Mouse (Mus musculus): Measurements from ENCODE around the gene Agtrap.

Gene Agtrap

DNA sequence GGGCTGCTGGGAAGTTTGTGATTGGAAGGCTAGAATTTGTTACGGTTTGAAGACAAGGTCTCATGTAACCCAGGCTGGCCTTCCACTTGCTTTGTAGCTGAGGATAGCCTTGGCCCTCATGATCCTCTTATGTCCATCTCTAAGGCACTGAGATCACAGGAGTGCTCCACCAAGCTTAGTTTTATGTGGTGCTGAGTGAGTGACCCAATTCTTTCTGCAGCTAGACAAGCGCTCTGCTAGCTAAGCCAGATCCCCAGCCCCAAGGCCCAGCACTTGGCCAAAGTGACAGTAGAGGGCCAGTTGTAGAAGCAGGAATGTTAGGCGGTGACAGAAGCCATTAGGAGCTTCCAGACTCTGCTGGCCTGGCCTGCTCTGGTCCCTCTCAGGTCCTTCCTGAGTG, 16.3 kb upstream of the Agtrap start:
- DNase-seq (ENCODE audit: low read depth) = no peak

DNA sequence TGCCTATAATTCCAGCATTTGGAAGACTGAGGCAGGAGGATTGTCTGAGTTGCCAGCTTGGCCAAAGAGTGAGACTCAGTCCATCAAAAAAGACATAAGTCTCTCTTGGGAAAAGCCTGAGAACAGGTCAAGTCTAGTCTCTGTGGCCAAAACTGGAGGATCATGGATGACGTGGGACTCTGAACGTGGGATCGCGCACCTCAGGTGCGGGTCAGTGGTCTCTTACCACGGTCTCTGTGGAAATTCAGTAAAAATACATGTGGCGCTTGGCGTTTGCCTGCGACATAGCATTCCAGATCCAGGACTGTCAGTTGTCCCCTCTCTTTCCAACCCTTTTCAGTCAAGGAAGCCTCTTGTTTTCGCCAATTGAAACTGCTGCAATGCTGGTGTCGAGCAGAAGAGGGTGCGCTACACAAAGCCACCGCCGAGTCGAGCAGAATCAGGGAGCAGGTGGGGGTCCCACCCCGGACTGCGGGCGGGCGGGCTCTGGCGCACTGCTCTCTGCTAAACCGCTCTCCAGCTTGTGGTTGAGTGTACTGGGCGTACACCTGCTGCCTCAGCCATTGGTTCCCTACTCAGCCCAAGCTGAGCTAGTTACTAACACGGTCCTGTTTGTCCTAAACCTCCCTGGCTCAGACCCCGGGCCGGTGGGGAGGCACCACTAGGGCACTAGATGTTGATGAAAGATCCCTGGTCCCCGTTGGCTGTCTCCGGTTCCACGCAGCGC, 14.1 kb upstream of the Agtrap start:
- DNase-seq (ENCODE audit: low read depth) = peak; percentile 58

DNA sequence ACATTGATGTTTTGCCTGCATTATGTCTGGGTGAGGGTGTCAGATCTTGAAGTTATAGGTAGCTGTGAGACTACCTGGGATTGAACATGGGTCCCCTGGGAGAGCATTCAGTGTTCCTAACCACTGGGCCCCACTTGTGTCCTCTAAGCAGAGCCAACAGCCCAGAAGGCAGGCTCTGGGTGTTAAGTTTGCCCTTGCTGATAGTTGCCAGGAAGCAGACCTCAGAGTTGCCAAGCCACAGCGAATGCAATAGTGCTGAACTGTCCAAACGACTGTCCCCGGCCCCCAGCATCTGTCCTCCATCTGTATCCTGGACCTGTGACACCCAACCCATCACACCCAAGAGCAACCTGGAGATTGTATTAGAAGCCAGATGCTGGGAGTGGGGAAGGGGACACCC, 10.8 kb upstream of the Agtrap start:
- no peak for DNase-seq (ENCODE audit: low read depth)

DNA sequence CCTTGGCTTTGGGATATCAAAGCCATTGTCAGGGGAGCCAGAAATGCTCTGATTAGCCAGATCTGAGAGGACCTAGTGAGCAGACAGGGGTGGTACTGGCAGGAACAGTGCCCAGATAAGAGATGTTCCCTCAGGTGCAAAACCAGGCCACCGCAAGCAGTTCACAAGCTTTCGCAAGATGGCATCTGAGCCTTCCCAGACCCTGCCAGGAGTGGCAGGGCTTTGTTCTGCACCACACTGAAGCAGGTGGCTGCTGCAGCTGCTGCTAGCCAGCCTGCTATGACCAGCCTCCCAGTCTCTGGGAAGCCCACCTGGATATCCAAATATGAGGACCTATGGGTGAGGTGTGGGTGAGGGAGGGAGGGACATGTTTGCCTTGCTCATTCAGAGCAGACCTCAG, 10.1 kb upstream of the Agtrap start:
- DNase-seq (ENCODE audit: low read depth) = no peak

DNA sequence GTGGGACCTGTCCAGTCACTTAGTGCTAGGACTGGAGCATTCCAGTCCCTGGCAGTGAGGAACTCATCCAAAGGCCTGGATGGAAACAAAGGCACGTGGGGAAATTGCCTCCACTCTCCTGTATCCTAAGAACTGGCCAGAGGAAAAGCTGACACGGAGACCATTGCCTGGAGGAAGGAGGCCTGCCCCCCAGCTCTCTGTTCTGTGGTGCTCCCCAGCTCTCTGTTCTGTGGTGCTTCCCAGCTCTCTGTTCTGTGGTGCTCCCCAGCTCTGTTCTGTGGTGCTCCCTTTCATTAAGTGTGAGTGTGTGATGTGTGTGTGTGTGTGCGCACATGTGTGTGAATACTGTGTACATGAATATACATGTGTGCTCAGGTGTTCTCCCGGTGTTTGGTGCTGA, 7.2 kb upstream of the Agtrap start:
- DNase-seq (ENCODE audit: low read depth) = no peak

GRCm38 (mm10) chr4:148094161-148094560, 6.3 kb upstream of the Agtrap start:
- no peak for DNase-seq (ENCODE audit: low read depth)

DNA sequence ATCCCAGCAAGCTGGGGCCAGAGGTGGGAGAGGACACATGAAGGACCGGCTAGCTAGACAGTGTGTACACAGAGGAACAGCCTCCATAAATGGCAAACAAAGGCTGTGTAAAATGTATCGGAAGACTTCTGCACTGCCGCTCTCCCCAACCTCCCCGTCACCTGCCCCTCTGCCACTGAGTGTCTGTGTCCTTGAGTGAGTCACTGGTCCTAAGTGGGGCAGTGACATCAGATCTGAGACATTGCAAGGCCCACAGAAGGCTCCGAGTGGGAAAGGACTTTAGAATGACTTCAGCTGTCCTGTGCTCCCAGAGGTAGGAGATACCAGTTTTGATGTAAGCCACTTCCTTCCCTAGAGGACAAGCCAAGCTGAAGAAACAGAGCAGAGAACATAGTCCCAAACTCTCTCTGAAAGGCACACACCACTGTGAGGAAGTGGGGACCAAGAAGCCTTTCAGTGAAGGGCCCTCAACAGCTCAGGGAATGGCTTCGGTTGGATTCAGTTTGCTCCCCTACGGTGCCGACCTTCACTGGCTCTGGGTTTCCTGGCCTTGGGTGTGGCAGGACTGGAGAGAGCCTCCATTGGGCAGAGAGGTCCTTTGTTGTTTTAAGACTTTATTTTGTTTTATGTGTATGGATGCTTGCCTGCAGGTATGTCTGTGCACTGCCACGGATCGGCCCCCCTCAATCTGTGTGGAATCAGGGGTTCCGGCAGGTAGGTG, 4.9 kb upstream of the Agtrap start:
- DNase-seq (ENCODE audit: low read depth) = no peak

DNA sequence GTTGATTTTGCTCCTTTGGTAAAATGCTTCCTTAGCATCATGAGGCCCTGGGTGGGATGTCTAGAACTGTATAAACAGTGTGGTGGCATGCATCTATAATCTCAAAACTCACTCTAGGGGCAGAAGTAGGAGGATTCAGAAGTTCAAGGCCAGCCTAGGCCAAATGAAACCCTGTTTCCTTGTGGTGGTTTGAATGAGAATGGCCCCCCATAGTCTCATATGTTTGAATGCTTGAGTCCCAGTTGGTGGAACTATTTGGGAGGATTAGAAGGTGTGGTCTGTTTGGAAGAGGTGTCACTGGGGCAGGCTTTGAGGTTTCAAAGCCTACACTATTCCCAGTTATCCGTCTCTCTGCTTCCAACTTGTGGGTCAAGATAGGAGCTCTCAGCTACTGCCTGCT, 3.4 kb upstream of the Agtrap start:
- DNase-seq (ENCODE audit: low read depth) = no peak

DNA sequence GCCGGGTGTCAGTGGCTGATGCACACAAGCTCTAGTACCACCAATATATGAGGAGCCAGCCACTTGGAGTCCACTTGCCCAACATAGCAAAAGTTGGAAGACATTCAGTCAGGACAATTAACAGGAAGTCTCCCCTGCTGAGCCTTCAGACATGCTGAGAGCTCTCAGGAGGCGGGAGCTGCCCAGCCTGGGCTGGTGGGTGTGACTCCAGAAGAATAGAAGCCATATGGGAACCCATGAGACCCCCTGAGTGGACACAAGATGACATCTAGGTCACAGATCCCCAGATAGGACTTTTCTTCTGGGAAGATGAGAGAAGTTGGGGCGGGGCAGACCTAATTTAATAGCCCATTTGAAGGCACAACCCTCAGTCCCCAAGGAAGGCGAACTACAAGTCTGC, 1.3 kb upstream of the Agtrap start:
- no peak for DNase-seq (ENCODE audit: low read depth)

- peak; percentile 37 for DNase-seq (ENCODE audit: low read depth)
Measured at GRCm38 (mm10) chr4:148087091-148087906, 532 bp downstream of the Agtrap start.

GRCm38 (mm10) chr4:148085907-148086305, 1.9 kb downstream of the Agtrap start:
- DNase-seq (ENCODE audit: low read depth) = no peak

DNA sequence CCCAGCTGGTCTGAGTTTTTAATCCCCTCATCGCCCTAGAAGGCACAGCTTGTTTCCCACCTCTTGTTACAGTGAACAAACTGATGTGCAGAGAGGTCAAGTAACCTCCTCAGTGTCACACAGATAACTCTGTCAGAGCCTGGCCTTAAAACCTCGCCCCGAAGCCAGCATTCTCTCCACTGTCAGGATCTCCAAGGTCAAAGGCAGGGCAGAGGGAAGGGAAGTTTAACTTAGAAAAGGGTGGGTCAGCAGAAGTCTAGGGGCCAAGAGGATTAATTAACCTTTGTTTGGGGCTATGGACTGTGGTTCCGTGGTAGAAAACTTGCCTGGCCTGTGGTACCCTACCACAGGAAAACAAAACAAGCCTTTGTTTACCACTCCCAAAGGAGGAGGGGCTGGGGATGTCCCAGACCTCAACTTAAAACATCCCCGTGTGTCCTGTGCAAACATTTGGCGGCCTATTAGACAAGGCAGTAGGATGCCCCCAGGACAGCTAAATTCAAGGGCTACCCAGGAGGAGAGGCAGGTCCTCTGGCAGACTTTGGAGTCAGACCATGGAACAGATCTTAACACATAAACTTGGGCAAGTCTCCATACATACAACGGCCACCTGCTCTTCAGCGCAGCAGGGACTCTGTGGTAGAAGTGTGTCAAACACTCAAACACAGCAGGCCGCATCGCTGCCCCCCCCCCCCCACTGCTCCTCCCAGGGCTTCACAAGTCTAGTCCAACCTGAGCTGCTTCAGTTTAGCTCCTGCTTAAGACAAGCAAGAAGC, 2.5 kb downstream of the Agtrap start:
- DNase-seq (ENCODE audit: low read depth) = no peak

GRCm38 (mm10) chr4:148084261-148084714, 3.5 kb downstream of the Agtrap start:
- DNase-seq (ENCODE audit: low read depth) = no peak

DNA sequence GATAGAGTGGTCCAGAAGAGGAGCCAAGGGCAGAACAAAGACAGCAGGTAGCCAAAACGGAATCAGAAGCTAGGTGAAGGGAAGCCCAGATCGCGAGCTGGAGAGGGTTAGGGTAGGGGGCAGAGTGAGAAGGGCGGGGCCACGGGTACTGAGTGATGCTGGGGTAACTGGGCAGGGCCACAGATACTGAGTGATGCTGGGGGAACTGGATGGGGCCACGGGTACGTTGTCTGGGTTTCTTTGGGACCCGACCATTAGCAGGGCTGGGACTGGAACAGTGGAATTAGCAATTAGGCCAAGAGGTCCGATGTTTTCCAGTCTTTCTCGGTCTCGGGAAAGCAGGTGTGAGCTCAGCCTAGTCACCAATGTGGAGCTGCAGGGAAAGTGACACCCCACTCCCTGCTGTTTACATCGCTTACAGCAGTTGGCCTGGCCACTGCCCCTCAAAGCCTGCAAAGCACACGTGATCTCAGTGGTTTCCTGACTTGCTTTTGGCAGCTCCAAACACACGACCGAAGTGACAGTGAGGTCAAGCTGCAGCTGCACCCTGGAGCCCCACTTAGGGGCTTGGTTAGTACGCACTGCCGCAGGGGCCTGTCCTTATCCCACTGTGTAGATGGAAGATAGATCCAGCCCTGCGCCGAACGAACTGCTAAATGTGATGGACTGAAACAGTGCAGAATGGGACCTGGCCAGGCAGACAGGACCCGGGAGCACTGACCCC, 4.5 kb downstream of the Agtrap start:
- no peak for DNase-seq (ENCODE audit: low read depth)

DNA sequence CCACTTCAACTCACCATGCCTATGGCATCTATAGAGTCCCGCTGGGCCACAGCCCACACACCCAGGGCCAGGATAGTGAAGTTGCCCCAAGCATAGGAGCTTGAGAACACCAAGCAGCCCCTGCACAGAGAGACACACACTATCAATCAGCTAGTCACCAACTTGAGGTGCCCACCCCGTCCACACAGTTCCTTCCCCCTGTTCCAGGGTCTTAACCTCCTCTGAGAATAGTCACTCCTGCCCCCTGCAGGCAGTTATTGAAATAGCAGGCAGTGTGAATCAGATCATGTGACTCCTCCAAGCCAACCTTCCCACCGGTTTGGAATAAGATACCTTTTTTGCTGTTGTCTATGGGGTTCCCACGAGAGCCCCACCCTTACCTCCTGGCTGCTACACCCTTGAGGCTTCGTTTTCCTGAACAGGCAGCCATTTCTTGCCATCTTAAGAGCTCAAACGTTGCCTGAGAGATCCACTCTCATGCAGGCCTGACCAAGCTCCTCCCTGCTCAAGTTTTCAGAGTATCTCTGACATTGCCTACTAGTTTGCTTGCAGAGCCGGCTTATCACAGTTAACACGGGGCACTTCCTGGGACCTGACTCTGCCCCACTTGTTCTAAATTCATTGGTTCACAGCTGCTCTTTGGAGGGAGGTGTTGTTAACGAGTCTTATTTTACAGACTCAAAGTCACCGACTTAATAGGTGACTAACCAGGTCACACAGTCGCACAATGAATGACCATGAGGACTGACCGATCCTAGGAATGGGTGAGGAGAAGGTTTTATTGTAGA, 5.4 kb downstream of the Agtrap start:
- DNase-seq (ENCODE audit: low read depth) = peak; percentile 77

GRCm38 (mm10) chr4:148081201-148081600, 6.6 kb downstream of the Agtrap start:
- DNase-seq (ENCODE audit: low read depth) = no peak

- no peak for DNase-seq (ENCODE audit: low read depth)
Measured at GRCm38 (mm10) chr4:148080597-148080973, 7.2 kb downstream of the Agtrap start.

DNA sequence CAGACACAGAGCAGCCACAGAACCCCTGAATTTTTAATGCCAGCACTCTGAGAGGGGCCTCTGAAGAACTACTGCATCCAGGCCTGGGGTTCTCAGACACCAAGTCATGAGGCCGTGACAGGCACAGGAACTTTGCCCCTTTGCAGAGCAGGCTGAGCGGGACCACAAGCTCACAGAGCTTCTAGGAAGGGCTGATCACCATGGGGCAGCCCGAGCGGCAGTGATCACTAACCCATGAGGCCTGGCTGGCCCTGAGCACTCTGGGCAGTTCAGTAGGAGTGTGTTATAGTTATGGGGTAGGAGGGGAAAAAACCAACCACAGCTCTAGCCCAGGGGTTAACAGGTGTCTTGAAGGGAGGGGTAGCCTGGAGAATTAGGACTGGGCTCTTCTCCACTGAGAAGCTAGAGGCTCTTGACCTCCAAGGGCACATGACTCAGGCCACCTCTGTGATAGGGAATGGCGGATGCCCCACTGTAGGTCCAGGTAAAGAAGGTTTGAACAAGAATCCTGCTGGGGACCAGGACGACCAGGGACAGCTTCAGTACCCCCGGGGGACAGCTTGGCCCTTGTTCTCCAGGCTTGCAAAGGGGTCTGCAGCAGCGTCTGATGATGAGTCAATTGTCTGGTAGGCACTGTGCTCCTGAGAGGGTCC, 7.8 kb downstream of the Agtrap start:
- DNase-seq (ENCODE audit: low read depth) = no peak

GRCm38 (mm10) chr4:148079212-148079611, 8.6 kb downstream of the Agtrap start:
- no peak for DNase-seq (ENCODE audit: low read depth)

- DNase-seq (ENCODE audit: low read depth) = no peak
Measured at GRCm38 (mm10) chr4:148075881-148076280, 11.9 kb downstream of the Agtrap start.

All from naive thymus-derived CD4-positive, alpha-beta T cell, adult 2 months (primary cell).